Mouse (Mus musculus) ES-E14 (cell line): Measurements from ENCODE around the gene Mindy2.

ENCODE experiments used
- CHD2 ChIP-seq: IDR thresholded peaks from 2 replicates; pipeline ENCODE4 v1.6.1; 2014; ENCODE audit warnings: mild to moderate bottlenecking, low read depth, low read length, inconsistent platforms
- HCFC1 ChIP-seq: IDR thresholded peaks from 2 replicates; pipeline ENCODE4 v1.6.1; 2012; ENCODE audit warnings: low read length, inconsistent platforms, borderline replicate concordance; ENCODE audit not compliant: insufficient read depth
- MAFK ChIP-seq: IDR thresholded peaks from 2 replicates; pipeline ENCODE4 v1.6.1; 2014; ENCODE audit warnings: mild to moderate bottlenecking, low read depth, low read length, inconsistent platforms; ENCODE audit not compliant: insufficient read depth
- ZC3H11A ChIP-seq: IDR thresholded peaks from 2 replicates; pipeline ENCODE4 v1.6.1; 2012; ENCODE audit warnings: low read depth, mild to moderate bottlenecking, inconsistent platforms, low read length, borderline replicate concordance
- ZNF384 ChIP-seq: IDR thresholded peaks from 2 replicates; pipeline ENCODE4 v1.6.1; 2012; ENCODE audit warnings: low read depth, low read length, inconsistent platforms

DNA sequence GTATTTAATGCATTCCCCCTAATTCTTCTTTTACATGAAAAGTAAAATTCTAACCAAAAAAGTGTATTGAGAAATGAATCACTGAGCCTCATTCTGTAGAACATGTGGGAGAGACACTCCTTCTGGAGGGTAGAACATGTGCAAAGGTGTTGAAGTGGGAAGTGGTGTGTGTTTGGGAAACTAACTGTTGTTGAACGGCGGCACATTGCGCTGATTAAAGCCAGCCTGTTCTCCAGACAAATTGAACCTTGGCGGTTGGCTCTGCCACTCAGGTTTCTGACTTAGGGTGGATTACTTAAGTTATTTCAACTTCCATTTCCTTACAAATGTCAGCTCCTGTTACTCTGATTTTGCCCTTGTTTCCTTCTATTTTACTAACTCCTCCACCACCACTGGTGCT is 16.7 kb upstream of the Mindy2 start:
- TF ChIP-seq MAFK (no peak), ZC3H11A (no peak), HCFC1 (no peak), CHD2 (no peak), ZNF384 (no peak)
